Mouse (Mus musculus) heart, adult 2 months (tissue): ENCODE measurements at regions not wholly inside any gene's neighbourhood (a gene's known extent, or its start where the extent isn't known, plus 50 kb on each side); places are given as distances from the start of the nearest gene placed in this dataset.
A peak's percentile ranks its signal among the peaks of the same experiment; 100 is the strongest.

Experiments
- DNase-seq, 2 experiments: peaks; one replicate each; pipeline ENCODE4 v3.0.0; 2021
- H3K27ac ChIP-seq: fragments of 200-600 bp; 2 replicates; pipeline ENCODE4 v1.8.1; 2022
- H3K27me3 ChIP-seq: fragments of 200-500 bp; 2 replicates; pipeline ENCODE4 v1.6.1; 2012; ENCODE audit warnings: mild to moderate bottlenecking, low read length, inconsistent platforms, mixed read lengths; ENCODE audit not compliant: control insufficient read depth, insufficient read depth
- H3K36me3 ChIP-seq: fragments of 200-500 bp; 2 replicates; pipeline ENCODE4 v1.6.1; 2012; ENCODE audit warnings: low read length, inconsistent platforms; ENCODE audit not compliant: control insufficient read depth, insufficient read depth
- H3K4me1 ChIP-seq: fragments of 200-500 bp; 2 replicates; pipeline ENCODE4 v1.6.1; 2011; ENCODE audit warnings: low read length; ENCODE audit not compliant: control insufficient read depth, insufficient read depth
- H3K4me3 ChIP-seq: fragments of 200-600 bp; 2 replicates; pipeline ENCODE4 v1.8.1; 2022
- H3K79me2 ChIP-seq: fragments of 200-500 bp; replicated peaks from 2 replicates; pipeline ENCODE4 v1.6.1; 2012; ENCODE audit warnings: mild to moderate bottlenecking, inconsistent platforms, low read length, moderate library complexity, mixed read lengths; ENCODE audit not compliant: control insufficient read depth, insufficient read depth
- H3K9ac ChIP-seq: fragments of 200-500 bp; 2 replicates; pipeline ENCODE4 v1.6.1; 2012; ENCODE audit warnings: low read depth, mild to moderate bottlenecking, control low read depth, inconsistent platforms, low read length, mixed read lengths
- CTCF ChIP-seq: fragments of 200-600 bp; IDR thresholded peaks from 2 replicates; pipeline ENCODE4 v1.8.1; 2022; ENCODE audit warnings: antibody characterized with exemption, mild to moderate bottlenecking, moderate library complexity
- EP300 ChIP-seq: fragments of 200-500 bp; IDR thresholded peaks from 2 replicates; pipeline ENCODE4 v1.6.1; 2011; ENCODE audit warnings: low read depth, low read length, control low read depth; ENCODE audit not compliant: insufficient read depth
- POLR2A ChIP-seq: fragments of 200-500 bp; IDR thresholded peaks from 2 replicates; pipeline ENCODE4 v1.6.1; 2011; ENCODE audit warnings: mild to moderate bottlenecking, low read depth, low read length, control low read depth; ENCODE audit not compliant: insufficient read depth
- WGBS: fragments of 180-500 bp; shearing (Covaris S2); methylation state at CpG from one replicate; pipeline ENCODE4 v1.1.7; 2018; 5-methylcytosine and 5-hydroxymethylcytosine counted together
- intact Hi-C: fragments of 180-260 bp; cut with DNase I; formaldehyde crosslinking; loops from one replicate; pipeline ENCODE4 v1.15.1; 2025

- WGBS = 55% methylated on average over 10 of the region's 10 CpGs
- Histone ChIP-seq H3K4me3 (no peak overlapping the region), H3K27me3 (no peaks in the 10 kb centered on the region), H3K4me1 (peaks cover 10% of the 10 kb centered on the region), H3K36me3 (peaks cover 7% of the 10 kb centered on the region), H3K27ac (peak overlapping the region; percentile 61), H3K79me2 (0 out of 2 replicates have a peak, but pooled peaks cover 2% of the 10 kb centered on the region), H3K9ac (peak overlapping the region; percentile 58)
- DNase-seq = peak; percentile 26 to 57
- TF ChIP-seq EP300 = no peak
- TF ChIP-seq POLR2A = no peak
- no peak for TF ChIP-seq CTCF
- intact Hi-C loops = loop anchor here (2.0 to 5.0 kb wide), 2 partner anchors 37 to 115 kb away; no protein-coding TSS in a partner anchor
Observed at GRCm38 (mm10) chr10:118011687-118012567, 129.7 kb upstream of the Mdm1 start.

GRCm38 (mm10) chr10:118028831-118029230 is 112.8 kb upstream of the Mdm1 start:
- Histone ChIP-seq H3K4me3 (no peak overlapping the region), H3K4me1 (no peaks in the 10 kb centered on the region), H3K9ac (no peak overlapping the region), H3K27me3 (no peaks in the 10 kb centered on the region), H3K79me2 (no peaks in the 10 kb centered on the region), H3K27ac (no peak overlapping the region), H3K36me3 (no peaks in the 10 kb centered on the region)
- intact Hi-C loops = loop anchor here (1.0 kb wide), 1 partner anchor 12 kb away; no protein-coding TSS in a partner anchor
- WGBS = 77% methylated on average over 9 of the region's 9 CpGs
- TF ChIP-seq POLR2A (no peak), CTCF (no peak), EP300 (no peak)
- no peak for DNase-seq

GRCm38 (mm10) chr10:118034401-118034800 is 107.2 kb upstream of the Mdm1 start:
- no peak for DNase-seq
- no peak overlapping the region for H3K4me3 ChIP-seq
- 82% methylated on average over 17 of the region's 17 CpGs for WGBS
- intact Hi-C loops = no loop called here
- H3K79me2 ChIP-seq = no peaks in the 10 kb centered on the region
- H3K27ac ChIP-seq = no peak overlapping the region
- TF ChIP-seq EP300 (no peak), POLR2A (no peak), CTCF (no peak)
- H3K4me1 ChIP-seq = no peaks in the 10 kb centered on the region
- no peaks in the 10 kb centered on the region for H3K36me3 ChIP-seq
- H3K27me3 ChIP-seq = no peaks in the 10 kb centered on the region
- H3K9ac ChIP-seq = no peak overlapping the region

GRCm38 (mm10) chr10:118035035-118035434 is 106.6 kb upstream of the Mdm1 start:
- Histone ChIP-seq H3K4me3 (no peak overlapping the region), H3K4me1 (no peaks in the 10 kb centered on the region), H3K27me3 (no peaks in the 10 kb centered on the region), H3K79me2 (no peaks in the 10 kb centered on the region), H3K27ac (no peak overlapping the region), H3K9ac (no peak overlapping the region), H3K36me3 (no peaks in the 10 kb centered on the region)
- TF ChIP-seq EP300 = no peak
- TF ChIP-seq POLR2A = no peak
- peak; percentile 39 for TF ChIP-seq CTCF
- 91% methylated on average over 13 of the region's 13 CpGs for WGBS
- intact Hi-C loops = no loop called here
- no peak for DNase-seq

DNA sequence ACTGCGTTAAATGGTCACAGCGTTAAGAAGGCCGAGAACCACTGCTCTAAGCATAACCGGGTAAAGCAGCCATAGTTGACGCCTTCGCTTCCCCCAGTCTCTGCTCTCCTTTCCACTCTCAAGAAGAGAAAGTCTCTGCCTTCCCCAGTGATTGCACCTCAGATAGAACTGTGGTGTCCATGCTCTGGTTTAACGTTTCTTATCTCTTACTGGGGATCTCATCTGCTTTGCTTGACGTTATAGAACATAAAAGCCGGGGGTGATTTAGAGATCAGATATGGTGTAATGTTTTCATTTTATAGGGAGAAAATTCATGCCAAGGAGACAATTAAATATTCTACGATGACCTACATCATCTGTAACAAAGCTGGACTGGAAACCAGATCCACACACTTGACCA is 103.1 kb upstream of the Mdm1 start:
- no peak overlapping the region for H3K27ac ChIP-seq
- H3K36me3 ChIP-seq = no peaks in the 10 kb centered on the region
- WGBS = 89% methylated on average over 10 of the region's 10 CpGs
- no peak for DNase-seq
- no peak for TF ChIP-seq CTCF
- TF ChIP-seq POLR2A = no peak
- TF ChIP-seq EP300 = no peak
- no peak overlapping the region for H3K4me3 ChIP-seq
- no peak overlapping the region for H3K9ac ChIP-seq
- H3K4me1 ChIP-seq = no peaks in the 10 kb centered on the region; the same call in 1 of the 2 replicates
- no peaks in the 10 kb centered on the region for H3K79me2 ChIP-seq
- no peaks in the 10 kb centered on the region for H3K27me3 ChIP-seq
- intact Hi-C loops = no loop called here

DNA sequence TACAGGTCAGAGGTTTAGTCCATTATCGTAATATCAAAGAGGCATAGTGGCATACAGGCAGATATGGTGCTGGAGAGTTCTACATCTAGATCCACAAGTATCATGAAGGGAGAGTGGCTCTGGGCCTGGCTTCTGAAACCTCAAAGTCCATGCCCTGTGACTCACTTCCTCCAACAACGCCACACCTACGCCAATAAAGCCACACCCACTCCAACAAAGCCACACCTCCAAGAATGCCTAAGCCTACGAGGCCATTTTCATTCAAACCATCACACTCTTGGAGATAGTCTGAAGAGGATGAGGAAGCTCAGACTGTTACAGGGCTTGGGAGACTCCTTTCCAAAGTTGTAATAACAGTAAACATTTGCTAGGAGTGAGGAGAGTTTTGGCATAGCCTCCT is 102.6 kb upstream of the Mdm1 start:
- no peaks in the 10 kb centered on the region; the same call in none of the 2 replicates for H3K4me1 ChIP-seq
- H3K9ac ChIP-seq = no peak overlapping the region
- no peaks in the 10 kb centered on the region for H3K27me3 ChIP-seq
- H3K27ac ChIP-seq = no peak overlapping the region
- intact Hi-C loops = no loop called here
- TF ChIP-seq POLR2A = no peak
- 71% methylated on average over 4 of the region's 4 CpGs for WGBS
- H3K36me3 ChIP-seq = no peaks in the 10 kb centered on the region
- H3K79me2 ChIP-seq = no peaks in the 10 kb centered on the region
- H3K4me3 ChIP-seq = no peak overlapping the region
- DNase-seq = no peak
